Mouse (Mus musculus) C2C12 (cell line): ENCODE results near the gene Stac3.

Experiments used
- CTCF ChIP-seq: IDR thresholded peaks from one replicate; pipeline ENCODE4 v1.5.1; 2011; ENCODE audit not compliant: control insufficient read depth, insufficient read depth, insufficient read length
- MAX ChIP-seq: IDR thresholded peaks from one replicate; pipeline ENCODE4 v1.6.1; 2011; ENCODE audit warnings: mild to moderate bottlenecking, control low read depth
- MYOD1 ChIP-seq: IDR thresholded peaks from one replicate; pipeline ENCODE4 v1.6.1; 2011; ENCODE audit warnings: low read depth; ENCODE audit not compliant: control insufficient read depth, insufficient read length
- MYOG ChIP-seq: IDR thresholded peaks from one replicate; pipeline ENCODE4 v1.6.1; 2011; ENCODE audit not compliant: control insufficient read depth, insufficient read length; ENCODE audit errors: extremely low read depth
- USF1 ChIP-seq: IDR thresholded peaks from one replicate; pipeline ENCODE4 v1.6.1; 2011; ENCODE audit warnings: low read depth, mild to moderate bottlenecking, control low read depth, moderate library complexity

- no peak for TF ChIP-seq CTCF
- no peak for TF ChIP-seq MAX
- no peak for TF ChIP-seq USF1
- no peak for TF ChIP-seq MYOG
- no peak for TF ChIP-seq MYOD1
Measured at GRCm38 (mm10) chr10:127485235-127485634, 16.3 kb upstream of the Stac3 start.
